17 mouse cellular contexts compared by ENCODE assay signal in genomic region chr10:8880950-8881675, GRCm38 (mm10). TPM values are rescaled to one million over a fixed set of nuclear protein-coding genes. Genes with fewer than 3 reads are reported as not detected.
DNase-seq lines count a peak whose midpoint lies in the region; ATAC-seq and TF ChIP-seq lines count a peak whose summit lies in the region.
"Had no signal": no experiment of that assay in that cellular context is flagged by ENCODE, and none has a peak within 500 bp of the region (broad histone marks: within the 10 kb centered on the region; RNA-seq: fewer than 3 reads in every experiment).

No protein-coding gene starts in this region.

- H3K9ac ChIP-seq in hindbrain, embryonic 14.5 days: no peak overlapping the region
- no peak overlapping the region for H3K9ac ChIP-seq in stomach, postnatal 0 days (ENCODE audit: low read length)
- H3K9ac ChIP-seq: embryonic facial prominence, embryonic 13.5 days had no signal

- WGBS in hindbrain, embryonic 10.5 days: 56% methylated on average over 15 of the region's 15 CpGs
- 63% methylated on average over 15 of the region's 15 CpGs for WGBS in hindbrain, embryonic 14.5 days
- WGBS in stomach, postnatal 0 days: 82% methylated on average over 15 of the region's 15 CpGs

- H3K4me1 ChIP-seq in hindbrain, embryonic 10.5 days (replicated peaks): peaks cover 45% of the 10 kb centered on the region
- peaks cover 4% of the 10 kb centered on the region; the same call in 1 of the 2 replicates for H3K4me1 ChIP-seq in hindbrain, embryonic 14.5 days (replicated peaks; ENCODE audit: control insufficient read depth, insufficient read depth, low read length)
- peaks cover 18% of the 10 kb centered on the region for H3K4me1 ChIP-seq in megakaryocyte, embryonic 14.5 days
- H3K4me1 ChIP-seq in stomach, postnatal 0 days (replicated peaks; ENCODE audit: control insufficient read depth, insufficient read depth): no peaks in the 10 kb centered on the region

- no peak overlapping the region for H3K4me3 ChIP-seq in hindbrain, embryonic 10.5 days
- H3K4me3 ChIP-seq in hindbrain, embryonic 14.5 days (replicated peaks; ENCODE audit: low read length): no peak overlapping the region
- H3K4me3 ChIP-seq in megakaryocyte, embryonic 14.5 days (replicated peaks): peak overlapping the region; percentile 53
- no peak overlapping the region for H3K4me3 ChIP-seq in stomach, postnatal 0 days (ENCODE audit: low read depth, low read length)
- H3K4me3 ChIP-seq: embryonic facial prominence, embryonic 13.5 days had no signal

- no peak for TF ChIP-seq EP300 in stomach, postnatal 0 days (optimal IDR thresholded peaks at IDR 0.05)

- H3K36me3 ChIP-seq in hindbrain, embryonic 10.5 days: peaks cover 15% of the 10 kb centered on the region; the same call in 1 of the 2 replicates
- H3K36me3 ChIP-seq in hindbrain, embryonic 14.5 days (replicated peaks; ENCODE audit: control insufficient read depth, insufficient read depth): no peaks in the 10 kb centered on the region
- H3K36me3 ChIP-seq in megakaryocyte, embryonic 14.5 days (replicated peaks; ENCODE audit: low read length): no peaks in the 10 kb centered on the region
- no peaks in the 10 kb centered on the region for H3K36me3 ChIP-seq in stomach, postnatal 0 days (ENCODE audit: control insufficient read depth, insufficient read depth, low read length)
- H3K36me3 ChIP-seq: embryonic facial prominence, embryonic 13.5 days; G1E had no signal

- no peaks in the 10 kb centered on the region for H3K27me3 ChIP-seq in hindbrain, embryonic 10.5 days (ENCODE audit: insufficient read depth, poor library complexity, severe bottlenecking)
- H3K27me3 ChIP-seq in hindbrain, embryonic 14.5 days (ENCODE audit: control insufficient read depth, insufficient read depth, low read length): peaks cover 15% of the 10 kb centered on the region
- peaks cover 19% of the 10 kb centered on the region for H3K27me3 ChIP-seq in megakaryocyte, embryonic 14.5 days (replicated peaks)
- no peaks in the 10 kb centered on the region for H3K27me3 ChIP-seq in stomach, postnatal 0 days (ENCODE audit: control insufficient read depth, insufficient read depth, low read length)
- H3K27me3 ChIP-seq: embryonic facial prominence, embryonic 13.5 days had no signal

- DNase-seq in hindbrain, embryonic 10.5 days (ENCODE audit: low spot score): no peak
- DNase-seq in hindbrain, embryonic 14.5 days (ENCODE audit: low spot score): no peak
- DNase-seq in WW6 (ENCODE audit: low read depth, low spot score): peak; percentile 29
- DNase-seq in stomach, postnatal 0 days (ENCODE audit: low spot score): no peak
- DNase-seq in c-Kit-positive CD71-positive TER-119-positive erythroid progenitor cells, embryonic 14.5 days (ENCODE audit: low spot score): no peak
- DNase-seq: adrenal gland, adult 8-10 months; B cell, adult 2 months; cerebellum, adult 8-10 months; gastrocnemius, postnatal 10 days; layer of hippocampus, adult 9-11 months; lung, adult 2 months; thymus, adult 2 months had no signal

- peak overlapping the region; percentile 59; the same call in 1 of the 2 replicates for H3K27ac ChIP-seq in hindbrain, embryonic 10.5 days
- H3K27ac ChIP-seq in hindbrain, embryonic 14.5 days: no peak overlapping the region
- no peak overlapping the region for H3K27ac ChIP-seq in stomach, postnatal 0 days (replicated peaks)
- H3K27ac ChIP-seq: embryonic facial prominence, embryonic 13.5 days had no signal

- ATAC-seq in hindbrain, embryonic 14.5 days (ENCODE audit: low FRiP score): no peak
- ATAC-seq in megakaryocyte, adult 5-6 weeks (ENCODE audit: poor library complexity, severe bottlenecking): no peak
- ATAC-seq in stomach, postnatal 0 days (ENCODE audit: low FRiP score, low TSS enrichment): no peak
- ATAC-seq: midbrain, embryonic 16.5 days had no signal

- H3K9me3 ChIP-seq in hindbrain, embryonic 10.5 days: no peaks in the 10 kb centered on the region
- no peaks in the 10 kb centered on the region for H3K9me3 ChIP-seq in hindbrain, embryonic 14.5 days (ENCODE audit: control insufficient read depth, low read length)
- no peaks in the 10 kb centered on the region for H3K9me3 ChIP-seq in megakaryocyte, embryonic 14.5 days
- H3K9me3 ChIP-seq in stomach, postnatal 0 days (ENCODE audit: control insufficient read depth, low read length): no peaks in the 10 kb centered on the region
- H3K9me3 ChIP-seq: embryonic facial prominence, embryonic 13.5 days had no signal

- peak; percentile 25 for TF ChIP-seq CTCF in stomach, postnatal 0 days (IDR thresholded peaks at IDR 0.05; ENCODE audit: low read depth)

- H3K4me2 ChIP-seq in hindbrain, embryonic 14.5 days (replicated peaks): no peak overlapping the region
- H3K4me2 ChIP-seq in stomach, postnatal 0 days (replicated peaks; ENCODE audit: low read depth): no peak overlapping the region
- H3K4me2 ChIP-seq: embryonic facial prominence, embryonic 13.5 days had no signal

RNA-seq across cellular contexts. Expression of gene Sash1, which starts 4.8 kb away (rescaled TPM):
- polyA plus RNA-seq in hindbrain, embryonic 10.5 days (2016; fragmentation: Nextera tagmentation; extraction: Ambion mirVana): 3.5 and 3.9 TPM in 2 replicates
- 4.0 and 5.3 TPM in 2 replicates for polyA plus RNA-seq in hindbrain, embryonic 14.5 days (2014; fragmentation: Nextera tagmentation; extraction: Ambion mirVana)
- 2.1 TPM in 1 of 2 replicates, not detected in the other for polyA plus RNA-seq in megakaryocyte, embryonic 14.5 days (2012; ENCODE audit: insufficient read depth, low replicate concordance)
- 5.6 and 6.3 TPM in 2 replicates for total RNA-seq in megakaryocyte, adult 5-6 weeks (2015)
- total RNA-seq in megakaryocyte, adult 5-6 weeks (2017): 4.1 and 5.3 TPM in 2 replicates
- 2.8 and 3.8 TPM in 2 replicates for polyA plus RNA-seq in stomach, postnatal 0 days (2015; fragmentation: Nextera tagmentation; extraction: Ambion mirVana)
- polyA plus RNA-seq: G1E had no signal
